Mouse (Mus musculus) layer of hippocampus, adult 9-10 months (tissue): ENCODE data around the gene Btf3.

Experiments
- DNase-seq: peaks from one replicate; pipeline ENCODE4 v3.0.0; 2022; ENCODE audit warnings: low spot score

Gene Btf3

GRCm38 (mm10) chr13:98276253-98276652 lies 40.6 kb downstream of the Btf3 start:
- DNase-seq = no peak

DNA sequence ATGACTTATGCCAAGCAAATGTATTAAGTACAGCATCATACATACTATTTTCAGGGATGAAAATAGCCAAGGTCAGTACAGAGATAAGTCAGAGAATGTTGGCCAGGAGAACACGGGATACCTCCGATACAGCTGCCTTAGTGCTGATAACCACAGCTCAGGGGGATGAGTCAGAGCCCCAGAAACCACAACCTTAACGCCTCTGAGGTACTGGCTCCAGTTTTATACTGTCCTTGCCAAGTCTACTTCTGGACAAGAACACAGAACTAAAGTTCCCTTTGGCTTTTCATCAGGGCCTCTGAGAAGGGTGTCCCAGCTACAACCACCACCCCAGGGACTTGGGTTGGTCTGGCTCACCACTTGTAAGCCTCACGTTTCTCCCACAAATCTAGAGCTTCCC lies 41.2 kb downstream of the Btf3 start:
- no peak for DNase-seq

DNA sequence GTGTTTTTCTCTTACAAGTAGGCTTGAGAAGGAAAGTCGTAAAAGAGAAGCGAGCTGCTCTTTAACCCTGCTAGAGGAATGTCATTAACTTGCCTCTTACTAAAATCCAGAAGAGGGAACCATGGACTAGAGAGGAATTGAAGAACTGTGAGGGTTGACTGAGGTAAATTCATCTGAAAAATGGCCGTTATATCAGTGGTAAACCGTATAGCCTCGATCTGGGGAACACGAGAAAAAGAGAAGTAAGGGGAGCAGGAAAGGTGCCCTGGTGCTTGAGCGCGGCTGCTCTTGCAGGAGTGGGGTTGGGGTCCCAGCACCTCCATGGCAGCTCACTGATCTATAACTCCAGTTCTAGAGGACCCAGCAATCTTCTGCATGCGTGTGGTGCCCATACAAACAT lies 42.8 kb downstream of the Btf3 start:
- no peak for DNase-seq

- DNase-seq = no peak
These were observed 52.7 kb downstream of the Btf3 start for GRCm38 (mm10) chr13:98264111-98264510.

DNA sequence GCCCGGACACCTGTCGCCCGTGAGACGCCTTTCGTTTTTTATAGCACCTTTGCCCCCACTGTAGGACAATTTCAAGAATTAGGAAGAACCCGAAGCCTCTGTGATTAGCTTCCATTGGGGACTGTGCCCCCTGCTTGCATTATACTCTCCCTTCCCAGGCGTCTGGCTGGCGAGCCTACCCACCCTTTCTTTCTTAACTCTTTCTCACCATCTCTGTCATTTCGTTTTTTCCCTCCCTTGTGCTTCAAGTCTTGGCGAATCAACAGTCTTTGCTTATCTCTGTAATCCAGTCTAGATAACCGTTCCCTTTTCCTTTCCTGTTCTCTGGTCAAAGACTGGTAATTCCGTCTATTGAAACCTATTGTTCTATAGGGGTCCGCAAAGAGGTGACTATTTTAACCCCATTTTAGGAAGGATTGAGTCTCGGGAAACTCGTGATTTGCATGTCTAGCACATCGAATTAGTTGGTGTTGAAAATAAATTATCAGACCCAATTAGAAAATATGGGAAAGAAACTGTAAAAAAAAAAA lies 53.3 kb downstream of the Btf3 start:
- no peak for DNase-seq

- peak; percentile 97 for DNase-seq
These were observed 54.0 kb downstream of the Btf3 start, which contains the start of the genes Utp15 and Ankra2 for GRCm38 (mm10) chr13:98262636-98263457. Utp15 (minus strand) TSS chr13:98263041. Ankra2 (plus strand) TSS chr13:98263074.
